13 mouse cellular contexts compared by ENCODE assay signal in genomic region chr3:54560056-54560922, GRCm38 (mm10).
DNase-seq lines count a peak whose midpoint lies in the region; ATAC-seq and TF ChIP-seq lines count a peak whose summit lies in the region.
"Had no signal": no experiment of that assay in that cellular context is flagged by ENCODE, and none has a peak within 500 bp of the region (broad histone marks: within the 10 kb centered on the region; RNA-seq: fewer than 3 reads in every experiment).

No protein-coding gene starts in this region.

- no peaks in the 10 kb centered on the region; the same call in 1 of the 2 replicates for H3K27me3 ChIP-seq in kidney, adult 2 months (replicated peaks; ENCODE audit: control insufficient read depth, insufficient read depth, low read length)
- H3K27me3 ChIP-seq: forebrain, embryonic 12.5 days; hindbrain, embryonic 12.5 days; liver, embryonic 12.5 days had no signal

- DNase-seq in kidney, adult 2 months: peak; percentile 5
- no peak for DNase-seq in kidney, postnatal 4 days
- peak; percentile 45 for DNase-seq in Muller cell, postnatal 12 days (ENCODE audit: inconsistent ontology term)
- no peak for DNase-seq in gastrocnemius, adult 8-10 months (ENCODE audit: low spot score in 2 of 2)
- no peak for DNase-seq in adrenal gland, adult 8-10 months
- DNase-seq: adrenal gland, postnatal 14 days; cerebellum, postnatal 36 days; kidney, adult 8-10 months had no signal

- no peak for TF ChIP-seq CTCF in kidney, adult 2 months (conservative IDR thresholded peaks at IDR 0.05; ENCODE audit: insufficient read depth, insufficient read length, low read depth, low read length)

- ATAC-seq in common myeloid progenitor, adult 5-6 weeks (replicated peaks; ENCODE audit: low read depth, poor library complexity, severe bottlenecking): peak; percentile 72
- ATAC-seq in hematopoietic stem cell, adult 5-6 weeks (replicated peaks in 1 of 2; ENCODE audit: insufficient read depth in 1 of 2, low FRiP score in 2 of 2, low TSS enrichment in 1 of 2, low read depth in 1 of 2, poor library complexity in 2 of 2, severe bottlenecking in 2 of 2): peak; percentile 71 to 77
- ATAC-seq: liver, embryonic 12.5 days had no signal

- no peak overlapping the region for H3K27ac ChIP-seq in kidney, adult 2 months (ENCODE audit: insufficient read depth, low read depth, low read length)
- H3K27ac ChIP-seq: forebrain, embryonic 12.5 days; hindbrain, embryonic 12.5 days; liver, embryonic 12.5 days had no signal

- H3K4me3 ChIP-seq in kidney, adult 2 months (ENCODE audit: insufficient read depth, low read depth, low read length): no peak overlapping the region
- H3K4me3 ChIP-seq: forebrain, embryonic 12.5 days; hindbrain, embryonic 12.5 days; liver, embryonic 12.5 days had no signal

- TF ChIP-seq POLR2A in kidney, adult 2 months (IDR thresholded peaks at IDR 0.05; ENCODE audit: low read depth, low read length): no peak

- H3K4me1 ChIP-seq in kidney, adult 2 months (ENCODE audit: control insufficient read depth, insufficient read depth, low read length): no peaks in the 10 kb centered on the region
- H3K4me1 ChIP-seq: forebrain, embryonic 12.5 days; hindbrain, embryonic 12.5 days; liver, embryonic 12.5 days had no signal

- no peaks in the 10 kb centered on the region for H3K36me3 ChIP-seq in kidney, adult 2 months (ENCODE audit: control insufficient read depth, insufficient read depth, low read length)
- H3K36me3 ChIP-seq: forebrain, embryonic 12.5 days; hindbrain, embryonic 12.5 days; liver, embryonic 12.5 days had no signal

- WGBS in kidney, adult 2 months: 31% methylated on average over 5 of the region's 5 CpGs

Comparison
In these comparisons a context has a peak if more than half of its experiments do, and no peak if none do; other contexts are left out.
1. DNase-seq: peak in kidney, adult 2 months (single experiment) and Muller cell, postnatal 12 days (single experiment); none in kidney, postnatal 4 days (0 of 2), gastrocnemius, adult 8-10 months (0 of 2) and adrenal gland, adult 8-10 months (single experiment).